Mouse (Mus musculus) forebrain, embryonic 12.5 days (tissue): ENCODE data around the gene Ubr4. TPM values are rescaled to one million over a fixed set of nuclear protein-coding genes. Genes with fewer than 3 reads are reported as not detected.
"Not testable (repeated sequence)": the region's sequence is repeated elsewhere in the genome, so short reads cannot be mapped to it uniquely, and the experiment has no call there.

Source experiments
- ATAC-seq: fragments of 200-750 bp; cut with Nextera tagmentation; 2 replicates; pipeline ENCODE4 v1.8.0; 2017; ENCODE audit warnings: moderate TSS enrichment; ENCODE audit not compliant: low FRiP score
- H3K27ac ChIP-seq: fragments of 300-500 bp; sonication (generic); 2 replicates; pipeline ENCODE4 v1.5.1; 2016; ENCODE audit warnings: mild to moderate bottlenecking
- H3K27me3 ChIP-seq: fragments of 300-500 bp; sonication (generic); 2 replicates; pipeline ENCODE4 v1.6.1; 2016; ENCODE audit warnings: mild to moderate bottlenecking
- H3K36me3 ChIP-seq: fragments of 300-500 bp; sonication (generic); replicated peaks from 2 replicates; pipeline ENCODE4 v1.6.1; 2016; ENCODE audit warnings: mild to moderate bottlenecking
- H3K4me1 ChIP-seq: fragments of 300-500 bp; sonication (generic); 2 replicates; pipeline ENCODE4 v1.6.1; 2016
- H3K4me2 ChIP-seq: fragments of 300-500 bp; sonication (generic); 2 replicates; pipeline ENCODE4 v1.6.1; 2016; ENCODE audit warnings: mild to moderate bottlenecking, moderate library complexity
- H3K4me3 ChIP-seq: fragments of 300-500 bp; sonication (generic); replicated peaks from 2 replicates; pipeline ENCODE4 v1.5.1; 2016; ENCODE audit warnings: mild to moderate bottlenecking
- H3K9ac ChIP-seq: fragments of 300-500 bp; sonication (generic); 2 replicates; pipeline ENCODE4 v1.6.1; 2016; ENCODE audit warnings: mild to moderate bottlenecking
- H3K9me3 ChIP-seq: fragments of 300-500 bp; sonication (generic); 2 replicates; pipeline ENCODE4 v1.6.1; 2016
- WGBS: fragments of 180-500 bp; shearing (Covaris S2); methylation state at CpG from one replicate; pipeline ENCODE4 v1.1.7; 2016; 5-methylcytosine and 5-hydroxymethylcytosine counted together
- polyA plus RNA-seq: library from polyadenylated mRNA; unstranded; fragments of >200 nt; fragmentation: Nextera tagmentation; extraction: Ambion mirVana; gene quantifications from 2 replicates; pipeline ENCODE4 v1.2.1, GENCODE M21; 2016

Ubr4 gene
- polyA plus RNA-seq, 1 experiment from 2014 or later, result 81.5 TPM

- no peaks in the 10 kb centered on the region for H3K9me3 ChIP-seq
- H3K9ac ChIP-seq, result no peak overlapping the region
- H3K4me3 ChIP-seq, result no peak overlapping the region
- peaks cover 97% of the 10 kb centered on the region for H3K36me3 ChIP-seq
- no peak overlapping the region for H3K4me2 ChIP-seq
- no peak overlapping the region for H3K27ac ChIP-seq
- ATAC-seq, result no peak
- H3K4me1 ChIP-seq, result no peaks in the 10 kb centered on the region
- WGBS, result 94% methylated on average over 3 of the region's 3 CpGs
- H3K27me3 ChIP-seq, result no peaks in the 10 kb centered on the region
Observed at GRCm38 (mm10) chr4:139367336-139367735, 14.9 kb downstream of the Ubr4 start.

- WGBS, result 98% methylated on average over 5 of the region's 5 CpGs
- H3K27me3 ChIP-seq, result no peaks in the 10 kb centered on the region
- no peaks in the 10 kb centered on the region for H3K9me3 ChIP-seq
- ATAC-seq, result no peak
- H3K4me1 ChIP-seq, result no peaks in the 10 kb centered on the region
- no peak overlapping the region for H3K4me2 ChIP-seq
- H3K27ac ChIP-seq, result no peak overlapping the region
- H3K9ac ChIP-seq, result no peak overlapping the region
- H3K36me3 ChIP-seq, result peaks cover 97% of the 10 kb centered on the region
- no peak overlapping the region for H3K4me3 ChIP-seq
Observed at GRCm38 (mm10) chr4:139368038-139368437, 15.6 kb downstream of the Ubr4 start.

GRCm38 (mm10) chr4:139373130-139373529 lies 20.7 kb downstream of the Ubr4 start:
- no peaks in the 10 kb centered on the region for H3K27me3 ChIP-seq
- peaks cover 94% of the 10 kb centered on the region for H3K36me3 ChIP-seq
- H3K9me3 ChIP-seq, result no peaks in the 10 kb centered on the region
- 97% methylated on average over 4 of the region's 4 CpGs for WGBS
- no peak for ATAC-seq
- no peak overlapping the region for H3K27ac ChIP-seq
- no peak overlapping the region for H3K4me2 ChIP-seq
- no peaks in the 10 kb centered on the region for H3K4me1 ChIP-seq
- no peak overlapping the region for H3K9ac ChIP-seq
- no peak overlapping the region for H3K4me3 ChIP-seq

- H3K36me3 ChIP-seq, result peaks cover 90% of the 10 kb centered on the region
- H3K9ac ChIP-seq, result no peak overlapping the region
- 95% methylated on average over 10 of the region's 10 CpGs for WGBS
- no peaks in the 10 kb centered on the region for H3K27me3 ChIP-seq
- no peaks in the 10 kb centered on the region for H3K9me3 ChIP-seq
- no peak overlapping the region for H3K27ac ChIP-seq
- H3K4me3 ChIP-seq, result no peak overlapping the region
- no peaks in the 10 kb centered on the region for H3K4me1 ChIP-seq
- no peak overlapping the region for H3K4me2 ChIP-seq
- no peak for ATAC-seq
Observed at GRCm38 (mm10) chr4:139373531-139373930, 21.1 kb downstream of the Ubr4 start.

- peaks cover 23% of the 10 kb centered on the region for H3K4me1 ChIP-seq
- H3K9me3 ChIP-seq, result no peaks in the 10 kb centered on the region
- H3K4me3 ChIP-seq, result peak overlapping the region; percentile 94
- peak overlapping the region; percentile 90 for H3K4me2 ChIP-seq
- no peak for ATAC-seq
- no peaks in the 10 kb centered on the region for H3K27me3 ChIP-seq
- peak overlapping the region; percentile 78 for H3K9ac ChIP-seq
- 15% methylated on average over 8 of the region's 8 CpGs for WGBS
- peaks cover 32% of the 10 kb centered on the region for H3K36me3 ChIP-seq
- peak overlapping the region; percentile 81; the same call in 1 of the 2 replicates for H3K27ac ChIP-seq
Observed at GRCm38 (mm10) chr4:139379719-139380118, 27.3 kb downstream of the Ubr4 start.

DNA sequence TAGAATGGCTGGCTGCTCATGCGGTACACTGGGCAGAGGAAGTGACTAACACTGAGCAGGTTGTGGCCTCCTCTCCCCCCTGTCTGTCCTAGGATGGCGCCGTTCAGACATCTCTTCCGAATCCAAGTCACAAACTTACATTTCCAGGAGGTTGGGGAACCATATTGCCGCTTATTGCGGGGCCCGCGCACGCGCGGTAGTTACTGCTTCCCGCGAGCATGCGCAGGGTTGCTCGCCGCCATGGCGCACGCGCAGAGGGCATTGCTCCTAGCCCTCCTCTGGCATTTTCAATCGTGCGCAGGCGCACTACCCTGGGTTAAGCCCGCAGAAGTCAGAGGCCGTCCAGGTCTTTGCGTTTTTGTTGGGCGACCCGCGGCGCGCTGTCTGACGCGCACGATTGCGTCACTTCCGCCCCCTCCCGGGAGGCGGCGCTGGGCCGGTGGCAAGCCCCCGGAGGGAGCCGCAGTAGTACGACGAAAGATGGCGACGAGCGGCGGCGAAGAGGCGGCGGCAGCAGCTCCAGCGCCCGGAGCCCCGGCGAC lies 27.9 kb downstream of the Ubr4 start:
- Histone ChIP-seq H3K36me3 (peaks cover 27% of the 10 kb centered on the region), H3K9me3 (no peaks in the 10 kb centered on the region), H3K4me2 (peak overlapping the region; percentile 94), H3K4me1 (peaks cover 23% of the 10 kb centered on the region), H3K27me3 (no peaks in the 10 kb centered on the region), H3K4me3 (peak overlapping the region; percentile 94), H3K27ac (peak overlapping the region; percentile 81), H3K9ac (peak overlapping the region; percentile 89)
- ATAC-seq, result peak; percentile 96
- WGBS, result under 1% methylated on average over 47 of the region's 54 CpGs

DNA sequence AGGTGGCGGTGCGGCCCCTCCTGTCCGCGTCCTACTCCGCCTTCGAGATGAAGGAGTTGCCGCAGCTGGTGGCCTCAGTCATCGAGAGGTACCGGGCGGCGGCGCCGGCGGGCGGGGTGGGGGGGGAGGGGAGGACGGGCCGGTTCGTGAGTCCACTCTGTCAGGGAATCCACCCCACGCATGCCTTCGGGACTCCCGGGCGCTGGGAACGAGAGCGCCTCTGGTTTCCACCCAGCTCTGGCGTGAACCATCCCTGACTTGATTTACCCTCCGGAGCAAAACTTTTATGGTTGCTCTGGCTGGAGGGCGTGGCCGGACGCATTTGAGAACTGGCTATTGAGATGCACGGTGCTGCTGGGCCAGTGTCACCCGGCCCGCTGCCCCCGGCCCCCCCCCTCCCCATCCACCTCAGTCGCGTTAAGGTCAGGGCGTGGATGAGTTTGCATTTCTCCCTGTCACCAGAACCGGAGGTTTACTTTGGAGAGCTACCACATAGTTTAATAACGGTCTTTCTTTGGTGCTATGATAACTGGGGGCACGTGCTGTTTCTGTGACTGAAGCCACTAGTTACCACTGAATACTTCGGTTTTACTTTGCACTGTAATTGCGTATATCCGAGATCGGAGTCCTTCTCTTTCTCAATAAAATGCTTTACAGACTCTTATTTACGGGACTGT lies 28.5 kb downstream of the Ubr4 start:
- Histone ChIP-seq H3K4me1 (peaks cover 23% of the 10 kb centered on the region), H3K4me2 (peak overlapping the region; percentile 94), H3K36me3 (peaks cover 20% of the 10 kb centered on the region), H3K9ac (peak overlapping the region; percentile 89), H3K27ac (peak overlapping the region; percentile 73), H3K27me3 (no peaks in the 10 kb centered on the region), H3K4me3 (peak overlapping the region; percentile 94), H3K9me3 (no peaks in the 10 kb centered on the region)
- WGBS, result 5% methylated on average over 41 of the region's 44 CpGs
- ATAC-seq, result peak; percentile 80

DNA sequence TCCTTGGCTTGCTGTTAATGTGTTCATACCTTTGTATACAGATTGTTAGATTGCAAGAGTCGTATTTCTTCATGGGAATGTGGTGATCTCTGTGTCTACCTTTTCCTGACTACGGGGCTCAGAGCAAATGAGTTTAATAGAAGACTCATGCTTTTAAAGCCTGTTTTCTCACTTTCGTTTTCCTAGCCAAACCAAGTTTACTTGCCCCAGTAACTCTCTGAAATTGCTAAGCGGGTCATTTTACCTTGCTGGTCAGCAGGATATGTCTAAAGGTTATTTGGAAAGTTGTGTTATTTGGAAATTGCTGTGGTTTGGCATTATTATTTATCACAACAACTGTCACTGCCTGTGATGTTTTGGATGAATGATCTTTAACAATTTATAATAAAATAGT lies 29.0 kb downstream of the Ubr4 start:
- H3K36me3 ChIP-seq, result peaks cover 16% of the 10 kb centered on the region
- no peak for ATAC-seq
- peak overlapping the region; percentile 89 for H3K9ac ChIP-seq
- peak overlapping the region; percentile 94 for H3K4me2 ChIP-seq
- no peaks in the 10 kb centered on the region for H3K9me3 ChIP-seq
- H3K4me3 ChIP-seq, result peak overlapping the region; percentile 94
- H3K4me1 ChIP-seq, result peaks cover 23% of the 10 kb centered on the region
- H3K27ac ChIP-seq, result no peak overlapping the region
- no peaks in the 10 kb centered on the region for H3K27me3 ChIP-seq
- WGBS, result 55% methylated on average over 4 of the region's 4 CpGs

GRCm38 (mm10) chr4:139382231-139382630 lies 29.8 kb downstream of the Ubr4 start:
- Histone ChIP-seq H3K9ac (no peak overlapping the region), H3K4me3 (no peak overlapping the region), H3K36me3 (peaks cover 9% of the 10 kb centered on the region), H3K27me3 (no peaks in the 10 kb centered on the region), H3K4me2 (peak overlapping the region; percentile 94), H3K4me1 (peaks cover 23% of the 10 kb centered on the region), H3K9me3 (no peaks in the 10 kb centered on the region), H3K27ac (no peak overlapping the region)
- no peak for ATAC-seq
- 90% methylated on average over 7 of the region's 7 CpGs for WGBS

DNA sequence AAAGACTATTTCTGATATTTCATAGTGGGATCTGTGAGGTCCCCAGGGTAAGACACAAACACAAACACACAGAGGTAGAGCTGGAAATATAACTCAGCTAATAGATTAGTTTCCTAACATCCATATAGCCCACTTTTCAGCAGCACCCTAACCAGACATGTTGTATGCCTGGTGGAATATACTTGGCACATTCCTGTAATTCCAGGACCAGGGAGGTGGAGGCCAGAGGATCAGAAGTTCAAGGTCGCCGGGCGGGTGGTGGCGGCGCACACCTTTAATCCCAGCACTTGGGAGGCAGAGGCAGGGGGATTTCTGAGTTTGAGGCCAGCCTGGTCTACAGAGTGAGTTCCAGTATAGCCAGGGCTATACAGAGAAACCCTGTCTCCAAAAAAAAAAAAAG lies 33.4 kb downstream of the Ubr4 start:
- peaks cover 11% of the 10 kb centered on the region for H3K36me3 ChIP-seq
- not testable (repeated sequence) for H3K9me3 ChIP-seq, H3K4me3 ChIP-seq, H3K27ac ChIP-seq, ATAC-seq, H3K27me3 ChIP-seq, H3K4me2 ChIP-seq, H3K9ac ChIP-seq
- WGBS, result 97% methylated on average over 5 of the region's 5 CpGs
- peaks cover 16% of the 10 kb centered on the region for H3K4me1 ChIP-seq

GRCm38 (mm10) chr4:139386869-139387319 lies 34.5 kb downstream of the Ubr4 start:
- ATAC-seq, result no peak

DNA sequence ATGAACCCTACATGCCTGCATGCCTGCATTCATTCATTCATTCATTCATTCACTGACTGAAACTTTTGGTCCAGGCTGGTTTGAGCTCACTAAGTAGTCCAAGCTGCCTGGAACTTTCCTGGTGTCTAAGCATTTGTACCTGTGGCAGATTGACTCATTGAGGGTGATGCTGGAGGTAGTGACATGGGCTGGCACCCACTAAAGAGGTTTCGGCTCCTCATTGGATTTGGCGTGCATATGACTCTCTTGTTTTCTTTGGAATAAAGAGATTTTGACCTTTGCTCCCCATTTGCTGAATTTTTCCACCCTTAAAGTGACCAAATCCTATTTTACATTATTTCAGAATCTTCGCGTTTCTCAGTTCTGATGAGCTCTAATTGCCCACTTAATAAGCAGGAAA lies 37.1 kb downstream of the Ubr4 start:
- no peak for ATAC-seq
- no peaks in the 10 kb centered on the region for H3K27me3 ChIP-seq
- no peak overlapping the region for H3K9ac ChIP-seq
- peaks cover 46% of the 10 kb centered on the region for H3K36me3 ChIP-seq
- H3K9me3 ChIP-seq, result no peaks in the 10 kb centered on the region
- no peak overlapping the region for H3K4me3 ChIP-seq
- no peak overlapping the region for H3K27ac ChIP-seq
- no peaks in the 10 kb centered on the region for H3K4me1 ChIP-seq
- WGBS, result 91% methylated on average over 4 of the region's 4 CpGs
- H3K4me2 ChIP-seq, result no peak overlapping the region

More at GRCm38 (mm10) chr4:139386869-139387319, 34.5 kb downstream of the Ubr4 start:
- Histone ChIP-seq H3K4me1 (peaks cover 7% of the 10 kb centered on the region), H3K27ac (no peak overlapping the region), H3K4me3 (no peak overlapping the region), H3K9me3 (no peaks in the 10 kb centered on the region), H3K27me3 (no peaks in the 10 kb centered on the region), H3K36me3 (peaks cover 22% of the 10 kb centered on the region), H3K4me2 (no peak overlapping the region), H3K9ac (no peak overlapping the region)
- 79% methylated on average over 6 of the region's 6 CpGs for WGBS

DNA sequence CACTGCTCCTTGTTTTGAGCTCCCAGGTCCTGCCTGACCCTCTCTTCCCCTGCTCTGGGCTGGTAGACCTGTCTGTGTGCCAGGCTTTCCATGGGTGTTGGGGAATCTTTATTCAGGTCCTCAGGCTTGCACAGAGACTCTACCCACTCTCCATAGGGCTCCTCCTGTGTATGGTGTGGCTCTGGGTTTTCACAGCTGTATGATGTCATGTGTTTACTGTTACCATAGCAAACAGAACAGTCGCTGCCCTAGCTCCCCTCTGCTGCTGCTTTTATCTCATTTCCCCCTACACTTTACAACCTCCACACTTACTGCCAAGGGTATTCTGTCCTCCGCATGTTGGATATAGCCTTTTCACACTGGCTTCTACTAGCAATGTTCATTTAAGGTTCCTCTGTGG lies 43.0 kb downstream of the Ubr4 start:
- WGBS, result 87% methylated on average over 2 of the region's 2 CpGs
- no peak overlapping the region for H3K4me3 ChIP-seq
- H3K9ac ChIP-seq, result no peak overlapping the region
- no peaks in the 10 kb centered on the region for H3K27me3 ChIP-seq
- no peak overlapping the region for H3K27ac ChIP-seq
- no peak overlapping the region for H3K4me2 ChIP-seq
- H3K4me1 ChIP-seq, result no peaks in the 10 kb centered on the region
- ATAC-seq, result no peak
- H3K9me3 ChIP-seq, result no peaks in the 10 kb centered on the region
- peaks cover 96% of the 10 kb centered on the region for H3K36me3 ChIP-seq
